Mouse (Mus musculus): Measurements from ENCODE around the gene C130026I21Rik.
"Not testable (repeated sequence)": the region's sequence is repeated elsewhere in the genome, so short reads cannot be mapped to it uniquely, and the experiment has no call there.

Gene C130026I21Rik

GRCm38 (mm10) chr1:85270466-85270865, at the start of gene C130026I21Rik:
Gene C130026I21Rik (minus strand): TSS chr1:85270566.
- DNase-seq (ENCODE audit: low read depth, low spot score): not testable (repeated sequence)

GRCm38 (mm10) chr1:85287063-85287462, 16.7 kb upstream of the C130026I21Rik start:
- not testable (repeated sequence) for DNase-seq (ENCODE audit: low read depth, low spot score)

- not testable (repeated sequence) for DNase-seq (ENCODE audit: low read depth, low spot score)
Observed at GRCm38 (mm10) chr1:85276421-85276820, 6.1 kb upstream of the C130026I21Rik start.

GRCm38 (mm10) chr1:85258634-85259033, 11.7 kb downstream of the C130026I21Rik start:
- DNase-seq (ENCODE audit: low read depth, low spot score): not testable (repeated sequence)

GRCm38 (mm10) chr1:85255217-85255616, 15.1 kb downstream of the C130026I21Rik start:
- DNase-seq (ENCODE audit: low read depth, low spot score): not testable (repeated sequence)

GRCm38 (mm10) chr1:85251211-85251610, 19.2 kb downstream of the C130026I21Rik start:
- DNase-seq (ENCODE audit: low read depth, low spot score): not testable (repeated sequence)

GRCm38 (mm10) chr1:85248985-85249384, 21.4 kb downstream of the C130026I21Rik start:
- DNase-seq (ENCODE audit: low read depth, low spot score): not testable (repeated sequence)

- not testable (repeated sequence) for DNase-seq (ENCODE audit: low read depth, low spot score)
Observed at GRCm38 (mm10) chr1:85246776-85247460, 23.4 kb downstream of the C130026I21Rik start.

- DNase-seq (ENCODE audit: low read depth, low spot score): not testable (repeated sequence)
Observed at GRCm38 (mm10) chr1:85246266-85246665, 24.1 kb downstream of the C130026I21Rik start.

GRCm38 (mm10) chr1:85244941-85245340, 25.4 kb downstream of the C130026I21Rik start:
- not testable (repeated sequence) for DNase-seq (ENCODE audit: low read depth, low spot score)

GRCm38 (mm10) chr1:85243023-85243422, 27.3 kb downstream of the C130026I21Rik start:
- DNase-seq (ENCODE audit: low read depth, low spot score): not testable (repeated sequence)

GRCm38 (mm10) chr1:85239018-85239775, 31.2 kb downstream of the C130026I21Rik start:
- DNase-seq (ENCODE audit: low read depth, low spot score): not testable (repeated sequence)

GRCm38 (mm10) chr1:85206531-85206930, 63.8 kb downstream of the C130026I21Rik start:
- DNase-seq (ENCODE audit: low read depth, low spot score): not testable (repeated sequence)

- DNase-seq (ENCODE audit: low read depth, low spot score): not testable (repeated sequence)
Observed at GRCm38 (mm10) chr1:85199523-85199922, 70.8 kb downstream of the C130026I21Rik start.

GRCm38 (mm10) chr1:85198647-85199350, 71.6 kb downstream of the C130026I21Rik start:
- DNase-seq (ENCODE audit: low read depth, low spot score): not testable (repeated sequence)

- not testable (repeated sequence) for DNase-seq (ENCODE audit: low read depth, low spot score)
Observed at GRCm38 (mm10) chr1:85196732-85197131, 73.6 kb downstream of the C130026I21Rik start.

GRCm38 (mm10) chr1:85193761-85194160, 76.6 kb downstream of the C130026I21Rik start:
- DNase-seq (ENCODE audit: low read depth, low spot score): not testable (repeated sequence)

- not testable (repeated sequence) for DNase-seq (ENCODE audit: low read depth, low spot score)
Observed at GRCm38 (mm10) chr1:85181981-85182380, 88.4 kb downstream of the C130026I21Rik start.

GRCm38 (mm10) chr1:85178971-85179370, 91.4 kb downstream of the C130026I21Rik start:
- not testable (repeated sequence) for DNase-seq (ENCODE audit: low read depth, low spot score)

GRCm38 (mm10) chr1:85162841-85163240, 107.5 kb downstream of the C130026I21Rik start:
- DNase-seq (ENCODE audit: low read depth, low spot score): not testable (repeated sequence)

- not testable (repeated sequence) for DNase-seq (ENCODE audit: low read depth, low spot score)
Observed at GRCm38 (mm10) chr1:85155151-85155550, 115.2 kb downstream of the C130026I21Rik start.

GRCm38 (mm10) chr1:85133671-85134070, 136.7 kb downstream of the C130026I21Rik start:
- not testable (repeated sequence) for DNase-seq (ENCODE audit: low read depth, low spot score)
